Mouse (Mus musculus): Measurements from ENCODE around the gene Pdzk1.

DNA sequence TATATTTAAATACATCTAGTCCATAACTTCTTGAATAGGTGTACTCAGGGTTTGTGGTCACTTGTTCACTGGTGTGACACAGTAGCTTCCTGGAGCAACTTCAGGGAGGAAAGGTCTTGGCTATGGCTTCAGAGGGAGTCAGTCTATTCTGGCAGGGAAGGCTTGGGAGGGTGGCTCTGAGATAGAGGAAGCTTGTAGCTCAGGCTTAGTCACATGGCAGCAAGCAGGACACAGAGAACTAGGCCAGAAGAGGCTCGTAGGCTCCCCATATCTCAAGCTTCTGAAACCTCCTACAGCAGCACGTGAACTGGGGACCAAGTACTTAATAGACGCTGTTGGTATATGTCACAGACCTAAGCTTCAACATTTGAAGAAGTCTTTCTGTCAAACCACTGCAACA is 17.9 kb upstream of the Pdzk1 start:
- TF ChIP-seq CTCF (IDR thresholded peaks at IDR 0.05; ENCODE audit: borderline replicate concordance, control insufficient read depth, extremely low read depth, insufficient read depth, low read length, poor library complexity) (no peak), POLR2A (IDR thresholded peaks at IDR 0.05; ENCODE audit: control insufficient read depth, extremely low read depth, insufficient read depth, low read length, poor library complexity) (no peak)

All from thymus, adult 2 months (tissue).